Mouse (Mus musculus) gonadal fat pad, adult 2 months (tissue): Measurements from ENCODE around the gene Mfsd1. TPM values are rescaled to one million over a fixed set of nuclear protein-coding genes. Genes with fewer than 3 reads are reported as not detected.

Experiments
- DNase-seq: peaks from one replicate; pipeline ENCODE4 v3.0.0-alpha.2; 2012; ENCODE audit warnings: low read depth
- polyA plus RNA-seq: library from polyadenylated mRNA; depleted of rRNA; stranded (reverse); fragments of >200 nt; gene quantifications from 2 replicates; pipeline ENCODE4 v1.2.3, GENCODE M21; 2012; rRNA removed

Mfsd1 gene
- polyA plus RNA-seq, 1 experiment = 37.6 TPM

DNA sequence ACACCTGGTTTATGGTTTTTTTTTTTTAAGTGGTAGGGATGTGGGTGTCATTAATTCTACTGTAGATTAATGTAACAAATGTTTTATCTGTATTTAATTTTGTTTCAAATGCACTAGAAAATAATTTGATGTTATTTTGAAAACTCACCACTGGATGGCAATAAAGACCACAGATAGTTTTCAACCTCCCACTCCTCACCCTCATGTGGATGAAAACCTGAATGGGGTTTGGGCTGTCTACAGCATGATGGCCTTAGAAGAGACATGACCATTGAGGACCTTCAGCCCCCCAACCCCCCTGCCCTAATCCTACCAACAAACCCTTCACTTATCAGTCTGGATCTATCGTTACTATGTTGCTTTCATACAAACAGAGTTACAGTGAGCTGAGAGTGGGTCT lies 42.1 kb downstream of the Mfsd1 start:
- DNase-seq = no peak

DNA sequence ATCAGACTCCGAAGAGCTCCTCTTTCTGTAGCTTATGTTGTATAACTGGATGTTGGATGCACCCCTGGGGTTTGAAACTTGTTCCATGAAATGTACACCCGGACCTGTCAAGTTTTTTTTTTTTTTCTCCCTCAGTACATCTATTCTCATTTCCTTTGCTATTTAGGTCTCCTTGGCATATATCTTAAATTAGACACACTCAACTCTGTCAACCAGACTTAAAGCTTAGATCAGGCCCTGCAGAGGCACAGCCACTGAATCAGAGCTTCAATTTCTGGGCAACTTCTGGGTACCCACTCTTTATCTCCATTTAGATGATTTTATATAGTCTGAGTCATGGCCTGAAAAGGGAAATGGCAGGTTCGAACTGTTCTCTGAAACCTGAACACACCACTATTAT lies 60.6 kb downstream of the Mfsd1 start:
- DNase-seq = no peak

DNA sequence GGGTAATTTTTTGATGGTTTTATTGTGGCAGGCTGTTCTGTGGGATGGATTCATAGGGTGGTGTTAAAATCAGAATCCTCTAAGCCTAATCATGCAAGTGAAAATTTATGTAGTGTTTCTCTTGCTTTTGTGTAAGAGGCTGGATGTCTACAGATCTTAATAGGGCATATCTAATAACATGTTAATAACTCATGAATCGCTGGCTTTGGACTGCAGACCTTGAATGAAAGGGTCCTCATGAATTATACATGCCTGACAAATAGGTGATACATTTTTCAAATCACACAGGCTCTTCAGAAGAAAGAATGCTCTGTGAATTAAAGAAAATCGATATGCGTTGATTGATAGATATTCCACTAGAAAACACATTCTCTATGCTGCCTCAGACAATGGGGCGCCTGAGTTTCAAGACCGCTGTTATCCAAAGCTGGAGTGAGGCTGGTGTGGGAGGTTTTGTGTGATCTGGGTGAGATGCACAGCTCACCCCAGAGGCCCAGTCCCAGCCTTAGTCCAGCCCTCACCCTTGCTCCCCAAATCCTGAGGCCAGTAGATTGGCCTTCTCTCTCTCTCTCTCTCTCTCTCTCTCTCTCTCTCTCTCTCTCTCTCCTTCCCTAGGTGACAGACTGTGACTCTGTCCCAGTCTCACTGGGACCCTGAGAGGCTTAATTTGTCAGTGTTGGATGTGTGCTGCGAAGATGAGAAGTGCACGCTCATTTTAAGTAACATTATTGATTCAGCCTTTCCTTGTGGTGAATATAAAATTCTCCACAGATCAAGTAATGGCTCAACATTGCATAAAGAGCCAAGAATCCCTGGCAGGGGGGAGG lies 63.3 kb downstream of the Mfsd1 start:
- DNase-seq = no peak

Other genes with a start within 250 kb of the Mfsd1 start
- gene Mlf1, start 208.6 kb upstream of the Mfsd1 start, polyA plus RNA-seq = 2.7 and 3.7 TPM in 2 replicates
- not detected in 2 replicates for gene Gm17402, start 207.6 kb upstream of the Mfsd1 start, polyA plus RNA-seq
- 15.8 and 19.8 TPM in 2 replicates for gene Gfm1, start 152.6 kb upstream of the Mfsd1 start, polyA plus RNA-seq
- 18.4 and 23.2 TPM in 2 replicates for gene Lxn, start 118.8 kb upstream of the Mfsd1 start, polyA plus RNA-seq
- 7.9 and 13.6 TPM in 2 replicates for gene Rarres1, start 67.2 kb upstream of the Mfsd1 start, polyA plus RNA-seq